Mouse (Mus musculus): ENCODE data around the gene Tnip1. TPM values are rescaled to one million over a fixed set of nuclear protein-coding genes. Genes with fewer than 3 reads are reported as not detected.

Tnip1 gene
- total and polyA plus RNA-seq, 3 experiments, result 36.1 to 137 (median 67.8) TPM

- H3K36me3 ChIP-seq (replicated peaks in 1 of 2; ENCODE audit: control insufficient read depth in 1 of 2, insufficient read depth in 1 of 2, low read length in 1 of 2), result peaks cover 44 to 63% of the 10 kb centered on the region in 2 experiments
- no peak overlapping the region for H3K4me3 ChIP-seq (replicated peaks in 1 of 3; ENCODE audit: low read depth in 2 of 3, low read length in 2 of 3, poor library complexity in 1 of 3)
- in situ Hi-C loops (cut with MboI; ENCODE audit: low pct_ligation_motif_present, low pct_unique_long_range_greater_than_20kb, low sequenced_read_pairs), result loop anchor here (10.0 kb wide), 2 partner anchors 345 to 555 kb away; partner anchors contain the start of gene Rapgef6
- peaks cover 6% of the 10 kb centered on the region for H3K9me3 ChIP-seq (replicated peaks; ENCODE audit: low read length)
- TF ChIP-seq JUN (IDR thresholded peaks at IDR 0.05; ENCODE audit: insufficient read depth, low read depth, low read length), result no peak
- 0 out of 2 replicates have a peak, but pooled peaks have one; percentile 19 for TF ChIP-seq POLR2A (IDR thresholded peaks at IDR 0.05; ENCODE audit: low read depth, low read length)
- TF ChIP-seq ELF1 (IDR thresholded peaks at IDR 0.05; ENCODE audit: low read depth, low read length), result no peak
- 0 out of 2 replicates have a peak, but pooled peaks have one; percentile 34 for TF ChIP-seq POLR2AphosphoS2 (IDR thresholded peaks at IDR 0.05; ENCODE audit: low read depth, low read length)
- no peak for TF ChIP-seq NELFE (IDR thresholded peaks at IDR 0.05; ENCODE audit: low read depth, low read length)
- H3K27me3 ChIP-seq (replicated peaks), result no peaks in the 10 kb centered on the region
- no peak overlapping the region for H3K9ac ChIP-seq (ENCODE audit: insufficient read depth, low read depth)
- H3K27ac ChIP-seq (ENCODE audit: insufficient read depth, low read depth), result no peak overlapping the region; the same call in 1 of the 2 replicates
- H3K4me2 ChIP-seq (ENCODE audit: insufficient read depth, low read depth, poor library complexity, severe bottlenecking), result no peak overlapping the region
- no peak for DNase-seq (ENCODE audit: extremely low read depth)
- peaks cover 33% of the 10 kb centered on the region for H3K79me2 ChIP-seq (replicated peaks; ENCODE audit: control insufficient read depth, extremely low read depth, insufficient read depth, poor library complexity, severe bottlenecking)
- peaks cover 7 to 30% of the 10 kb centered on the region in 2 experiments for H3K4me1 ChIP-seq (ENCODE audit: control insufficient read depth in 1 of 2, insufficient read depth in 2 of 2)
- dilution Hi-C loops (cut with MboI; ENCODE audit: extremely low pct_ligation_motif_present, extremely low pct_unique_long_range_greater_than_20kb, low sequenced_read_pairs), result no loop called here
These were observed 93.4 kb downstream of the Tnip1 start for GRCm38 (mm10) chr11:54869318-54869717.

- Histone ChIP-seq H3K4me2 (ENCODE audit: insufficient read depth, low read depth, poor library complexity, severe bottlenecking) (peak overlapping the region; percentile 42), H3K36me3 (replicated peaks in 1 of 2; ENCODE audit: control insufficient read depth in 1 of 2, insufficient read depth in 1 of 2, low read length in 1 of 2) (peaks cover 37 to 54% of the 10 kb centered on the region in 2 experiments), H3K27me3 (replicated peaks) (no peaks in the 10 kb centered on the region), H3K9me3 (replicated peaks; ENCODE audit: low read length) (peaks cover under 1% of the 10 kb centered on the region), H3K79me2 (replicated peaks; ENCODE audit: control insufficient read depth, extremely low read depth, insufficient read depth, poor library complexity, severe bottlenecking) (peaks cover 33% of the 10 kb centered on the region), H3K27ac (ENCODE audit: insufficient read depth, low read depth) (no peak overlapping the region), H3K4me3 (replicated peaks in 1 of 3; ENCODE audit: low read depth in 2 of 3, low read length in 2 of 3, poor library complexity in 1 of 3) (peak overlapping the region in 1 of 3 experiments; percentile 91), H3K9ac (ENCODE audit: insufficient read depth, low read depth) (peak overlapping the region; percentile 56), H3K4me1 (ENCODE audit: control insufficient read depth in 1 of 2, insufficient read depth in 2 of 2) (peaks cover 7 to 32% of the 10 kb centered on the region in 2 experiments)
- no peak for TF ChIP-seq MAZ (IDR thresholded peaks at IDR 0.05; ENCODE audit: low read depth, low read length)
- TF ChIP-seq NELFE (IDR thresholded peaks at IDR 0.05; ENCODE audit: low read depth, low read length), result 0 out of 2 replicates have a peak, but pooled peaks have one; percentile 15
- TF ChIP-seq USF2 (conservative IDR thresholded peaks at IDR 0.05; ENCODE audit: low read depth, low read length), result no peak
- 0 out of 2 replicates have a peak, but pooled peaks have one; percentile 16 for TF ChIP-seq CHD2 (IDR thresholded peaks at IDR 0.05; ENCODE audit: low read length)
- no peak for DNase-seq (ENCODE audit: extremely low read depth)
- in situ Hi-C loops (cut with MboI; ENCODE audit: low pct_ligation_motif_present, low pct_unique_long_range_greater_than_20kb, low sequenced_read_pairs) (loop anchor here (10.0 kb wide), 2 partner anchors 344 to 554 kb away; partner anchors contain the start of gene Rapgef6), dilution Hi-C loops (cut with MboI; ENCODE audit: extremely low pct_ligation_motif_present, extremely low pct_unique_long_range_greater_than_20kb, low sequenced_read_pairs) (no loop called here)
These were observed 94.3 kb downstream of the Tnip1 start for GRCm38 (mm10) chr11:54868445-54868844.

GRCm38 (mm10) chr11:54867903-54868434, 94.7 kb downstream of the Tnip1 start:
- Histone ChIP-seq H3K4me2 (ENCODE audit: insufficient read depth, low read depth, poor library complexity, severe bottlenecking) (peak overlapping the region; percentile 42), H3K9ac (ENCODE audit: insufficient read depth, low read depth) (peak overlapping the region; percentile 99), H3K9me3 (replicated peaks; ENCODE audit: low read length) (no peaks in the 10 kb centered on the region), H3K4me1 (ENCODE audit: control insufficient read depth in 1 of 2, insufficient read depth in 2 of 2) (peaks cover 7 to 36% of the 10 kb centered on the region in 2 experiments), H3K4me3 (replicated peaks in 1 of 3; ENCODE audit: low read depth in 2 of 3, low read length in 2 of 3, poor library complexity in 1 of 3) (peak overlapping the region in 2 of 3 experiments; percentile 70 to 91), H3K79me2 (replicated peaks; ENCODE audit: control insufficient read depth, extremely low read depth, insufficient read depth, poor library complexity, severe bottlenecking) (peaks cover 33% of the 10 kb centered on the region), H3K36me3 (replicated peaks in 1 of 2; ENCODE audit: control insufficient read depth in 1 of 2, insufficient read depth in 1 of 2, low read length in 1 of 2) (peaks cover 34 to 49% of the 10 kb centered on the region in 2 experiments), H3K27ac (ENCODE audit: insufficient read depth, low read depth) (no peak overlapping the region), H3K27me3 (replicated peaks) (no peaks in the 10 kb centered on the region)
- DNase-seq (ENCODE audit: extremely low read depth), result peak; percentile 38
- dilution Hi-C loops (cut with MboI; ENCODE audit: extremely low pct_ligation_motif_present, extremely low pct_unique_long_range_greater_than_20kb, low sequenced_read_pairs) (no loop called here), in situ Hi-C loops (cut with MboI; ENCODE audit: low pct_ligation_motif_present, low pct_unique_long_range_greater_than_20kb, low sequenced_read_pairs) (loop anchor here (10.0 kb wide), 2 partner anchors 343 to 553 kb away; partner anchors contain the start of gene Rapgef6)
- TF ChIP-seq RCOR1 (conservative IDR thresholded peaks at IDR 0.05; ENCODE audit: low read depth, low read length), result no peak
